In the genomic region with DNA sequence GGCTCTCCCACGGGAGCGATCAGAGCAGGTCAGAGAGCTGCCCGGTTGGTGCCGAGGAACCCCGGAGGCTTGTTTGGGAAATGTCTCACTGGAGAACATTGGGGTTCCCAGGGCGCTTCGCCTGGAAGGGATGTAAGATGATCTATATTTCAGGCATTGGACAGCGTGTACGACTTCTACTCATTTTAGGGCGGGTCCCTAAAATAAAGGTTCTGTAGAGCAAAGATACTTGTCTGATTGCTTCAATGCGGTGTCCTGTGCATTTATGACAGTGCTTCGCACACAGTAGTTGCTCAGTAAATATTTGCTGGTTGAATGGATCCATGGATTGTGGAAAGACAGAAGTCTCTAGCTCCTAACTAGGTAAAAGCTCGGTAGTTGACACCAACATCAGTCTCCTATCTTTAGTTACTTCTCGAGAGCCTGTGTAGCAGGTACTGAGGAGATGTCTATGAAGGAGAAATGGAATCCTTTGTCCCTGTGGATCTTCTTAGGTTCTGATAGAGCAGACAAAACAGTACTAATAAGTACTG, we compare ENCODE assay signal across 8 mouse cellular contexts. TPM values are rescaled to one million over a fixed set of nuclear protein-coding genes. Genes with fewer than 3 reads are reported as not detected.
DNase-seq lines count a peak whose midpoint lies in the region; ATAC-seq and TF ChIP-seq lines count a peak whose summit lies in the region.

No protein-coding gene starts in this region.

- H3K4me2 ChIP-seq in kidney, embryonic 16.5 days (replicated peaks; ENCODE audit: low read depth, low read length): peak overlapping the region; percentile 91
- H3K4me2 ChIP-seq in hindbrain, postnatal 0 days (ENCODE audit: low read depth, low read length): peak overlapping the region; percentile 86
- H3K4me2 ChIP-seq in midbrain, embryonic 14.5 days (ENCODE audit: low read length): peak overlapping the region; percentile 74

- H3K9ac ChIP-seq in kidney, embryonic 16.5 days (replicated peaks; ENCODE audit: low read length): peak overlapping the region; percentile 76
- peak overlapping the region; percentile 84 for H3K9ac ChIP-seq in hindbrain, postnatal 0 days (replicated peaks; ENCODE audit: low read length)
- peak overlapping the region; percentile 77; the same call in 1 of the 2 replicates for H3K9ac ChIP-seq in midbrain, embryonic 14.5 days (replicated peaks; ENCODE audit: low read length)

- peak overlapping the region; percentile 63 for H3K4me3 ChIP-seq in kidney, embryonic 16.5 days (ENCODE audit: low read length)
- peak overlapping the region; percentile 98 for H3K4me3 ChIP-seq in bone marrow macrophage, adult 2 months (ENCODE audit: insufficient read depth, low read length)
- H3K4me3 ChIP-seq in hindbrain, postnatal 0 days (ENCODE audit: low read length): peak overlapping the region; percentile 62
- H3K4me3 ChIP-seq in midbrain, embryonic 14.5 days (replicated peaks; ENCODE audit: low read depth, low read length): peak overlapping the region; percentile 72

- TF ChIP-seq CTCF in bone marrow macrophage, adult 2 months (IDR thresholded peaks at IDR 0.05; ENCODE audit: low read depth, low read length): no peak
- TF ChIP-seq CTCF in hindbrain, postnatal 0 days (IDR thresholded peaks at IDR 0.05; ENCODE audit: low read depth): no peak

- H3K4me1 ChIP-seq in kidney, embryonic 16.5 days (ENCODE audit: insufficient read depth, low read length): peaks cover 12% of the 10 kb centered on the region
- peaks cover 23% of the 10 kb centered on the region for H3K4me1 ChIP-seq in bone marrow macrophage, adult 2 months (ENCODE audit: control insufficient read depth, insufficient read depth, low read length)
- no peaks in the 10 kb centered on the region for H3K4me1 ChIP-seq in hindbrain, postnatal 0 days (ENCODE audit: insufficient read depth, low read length)
- peaks cover 9% of the 10 kb centered on the region; the same call in 1 of the 2 replicates for H3K4me1 ChIP-seq in midbrain, embryonic 14.5 days (ENCODE audit: control insufficient read depth, insufficient read depth, low read length)

- DNase-seq in kidney, adult 8-10 months: no peak
- no peak for DNase-seq in hindbrain, postnatal 0 days (ENCODE audit: low spot score)
- DNase-seq in midbrain, embryonic 14.5 days: no peak
- no peak for DNase-seq in adrenal gland, adult (ENCODE audit: inconsistent age in 2 of 2, low spot score in 1 of 2)
- DNase-seq in adrenal gland, postnatal 25 days: no peak
- DNase-seq in gastrocnemius, adult 8-10 months (ENCODE audit: low spot score in 2 of 2): no peak

- H3K27me3 ChIP-seq in kidney, embryonic 16.5 days (ENCODE audit: insufficient read depth, low read length): no peaks in the 10 kb centered on the region
- H3K27me3 ChIP-seq in hindbrain, postnatal 0 days (ENCODE audit: insufficient read depth, low read length): no peaks in the 10 kb centered on the region
- H3K27me3 ChIP-seq in midbrain, embryonic 14.5 days (ENCODE audit: control insufficient read depth, insufficient read depth, low read length): no peaks in the 10 kb centered on the region

- no peaks in the 10 kb centered on the region for H3K9me3 ChIP-seq in kidney, embryonic 16.5 days (ENCODE audit: low read length)
- no peaks in the 10 kb centered on the region for H3K9me3 ChIP-seq in hindbrain, postnatal 0 days (ENCODE audit: low read length)
- H3K9me3 ChIP-seq in midbrain, embryonic 14.5 days (ENCODE audit: control insufficient read depth, low read length): no peaks in the 10 kb centered on the region

- no peaks in the 10 kb centered on the region for H3K36me3 ChIP-seq in kidney, embryonic 16.5 days (ENCODE audit: insufficient read depth, low read length)
- no peaks in the 10 kb centered on the region for H3K36me3 ChIP-seq in hindbrain, postnatal 0 days (ENCODE audit: insufficient read depth, low read length)
- H3K36me3 ChIP-seq in midbrain, embryonic 14.5 days (ENCODE audit: control insufficient read depth, insufficient read depth, low read length): no peaks in the 10 kb centered on the region

- ATAC-seq in kidney, embryonic 16.5 days (ENCODE audit: low FRiP score, low TSS enrichment): peak; percentile 17
- ATAC-seq in hindbrain, postnatal 0 days: peak; percentile 18; the same call in 1 of the 2 replicates
- no peak for ATAC-seq in midbrain, embryonic 14.5 days (ENCODE audit: low FRiP score, low TSS enrichment)

- TF ChIP-seq POLR2A in bone marrow macrophage, adult 2 months (IDR thresholded peaks at IDR 0.05; ENCODE audit: borderline replicate concordance, low read depth, low read length): no peak

- peak overlapping the region; percentile 68 for H3K27ac ChIP-seq in kidney, embryonic 16.5 days (ENCODE audit: low read length)
- peak overlapping the region; percentile 77; the same call in 1 of the 2 replicates for H3K27ac ChIP-seq in bone marrow macrophage, adult 2 months (ENCODE audit: insufficient read depth, low read depth, low read length)
- peak overlapping the region; percentile 71 for H3K27ac ChIP-seq in hindbrain, postnatal 0 days
- no peak overlapping the region for H3K27ac ChIP-seq in midbrain, embryonic 14.5 days (replicated peaks; ENCODE audit: low read depth, low read length)

- WGBS in kidney, embryonic 16.5 days: 19% methylated on average over 14 of the region's 14 CpGs
- WGBS in hindbrain, postnatal 0 days: 29% methylated on average over 14 of the region's 14 CpGs
- WGBS in midbrain, embryonic 14.5 days: 27% methylated on average over 14 of the region's 14 CpGs

RNA-seq across cellular contexts. Expression of gene Arfgef2, which starts 0.9 kb away (rescaled TPM):
- polyA plus RNA-seq in kidney, embryonic 16.5 days (2015; fragmentation: Nextera tagmentation; extraction: Ambion mirVana): 4.6 and 4.9 TPM in 2 replicates
- 15.7 and 18.5 TPM in 2 replicates for polyA plus RNA-seq in bone marrow macrophage, adult 2 months (2012; ENCODE audit: insufficient read depth, insufficient read length, missing spikeins)
- 23.4 and 26.3 TPM in 2 replicates for total RNA-seq in hindbrain, postnatal 0 days (2014; rRNA removed)
- 3.5 and 4.6 TPM in 2 replicates for polyA plus RNA-seq in hindbrain, postnatal 0 days (2015; fragmentation: Nextera tagmentation; extraction: Ambion mirVana)
- polyA plus RNA-seq in midbrain, embryonic 14.5 days (2014; fragmentation: Nextera tagmentation; extraction: Ambion mirVana): 4.5 and 6.8 TPM in 2 replicates
- total RNA-seq in adrenal gland, postnatal 25 days (2021): 57.5 and 72.2 TPM in 2 replicates
- total RNA-seq in gastrocnemius, adult 8-10 months (2022): 10 to 100 TPM; 24.6 to 34.7 (median 25.8) TPM

RNA-seq across cellular contexts. Expression of gene Trp53rkb, which starts 13.9 kb away (rescaled TPM):
- 7.8 and 8.2 TPM in 2 replicates for polyA plus RNA-seq in kidney, embryonic 16.5 days (2015; fragmentation: Nextera tagmentation; extraction: Ambion mirVana)
- polyA plus RNA-seq in bone marrow macrophage, adult 2 months (2012; ENCODE audit: insufficient read depth, insufficient read length, missing spikeins): 3.1 and 3.3 TPM in 2 replicates
- total RNA-seq in hindbrain, postnatal 0 days (2014; rRNA removed): 6.4 and 11.3 TPM in 2 replicates
- polyA plus RNA-seq in hindbrain, postnatal 0 days (2015; fragmentation: Nextera tagmentation; extraction: Ambion mirVana): 7.2 and 9.5 TPM in 2 replicates
- polyA plus RNA-seq in midbrain, embryonic 14.5 days (2014; fragmentation: Nextera tagmentation; extraction: Ambion mirVana): 9.4 and 11.4 TPM in 2 replicates
- total RNA-seq in adrenal gland, postnatal 25 days (2021): 3.9 and 4.1 TPM in 2 replicates
- total RNA-seq in gastrocnemius, adult 8-10 months (2022): 1 to 10 TPM; 1.4 to 2.6 (median 2.3) TPM
